Mouse (Mus musculus) embryonic fibroblast, embryonic 13.5 days (primary cell): ENCODE measurements around the gene Scarf2.

ENCODE experiments used
- CTCF ChIP-seq: IDR thresholded peaks from 2 replicates; pipeline ENCODE4 v1.5.1; 2011; ENCODE audit warnings: mild to moderate bottlenecking, control low read depth, low read length, moderate library complexity, borderline replicate concordance; ENCODE audit not compliant: insufficient read depth
- POLR2A ChIP-seq: IDR thresholded peaks from 2 replicates; pipeline ENCODE4 v1.6.1; 2011; ENCODE audit warnings: low read depth, mild to moderate bottlenecking, control low read depth, low read length, moderate library complexity

GRCm38 (mm10) chr16:17796519-17796918, 563 bp upstream of the Scarf2 start:
- TF ChIP-seq CTCF = no peak
- TF ChIP-seq POLR2A = no peak
